Mouse (Mus musculus): Measurements from ENCODE around the gene Pacsin3.
A peak's percentile ranks its signal among the peaks of the same experiment; 100 is the strongest.

Pacsin3 gene

DNA sequence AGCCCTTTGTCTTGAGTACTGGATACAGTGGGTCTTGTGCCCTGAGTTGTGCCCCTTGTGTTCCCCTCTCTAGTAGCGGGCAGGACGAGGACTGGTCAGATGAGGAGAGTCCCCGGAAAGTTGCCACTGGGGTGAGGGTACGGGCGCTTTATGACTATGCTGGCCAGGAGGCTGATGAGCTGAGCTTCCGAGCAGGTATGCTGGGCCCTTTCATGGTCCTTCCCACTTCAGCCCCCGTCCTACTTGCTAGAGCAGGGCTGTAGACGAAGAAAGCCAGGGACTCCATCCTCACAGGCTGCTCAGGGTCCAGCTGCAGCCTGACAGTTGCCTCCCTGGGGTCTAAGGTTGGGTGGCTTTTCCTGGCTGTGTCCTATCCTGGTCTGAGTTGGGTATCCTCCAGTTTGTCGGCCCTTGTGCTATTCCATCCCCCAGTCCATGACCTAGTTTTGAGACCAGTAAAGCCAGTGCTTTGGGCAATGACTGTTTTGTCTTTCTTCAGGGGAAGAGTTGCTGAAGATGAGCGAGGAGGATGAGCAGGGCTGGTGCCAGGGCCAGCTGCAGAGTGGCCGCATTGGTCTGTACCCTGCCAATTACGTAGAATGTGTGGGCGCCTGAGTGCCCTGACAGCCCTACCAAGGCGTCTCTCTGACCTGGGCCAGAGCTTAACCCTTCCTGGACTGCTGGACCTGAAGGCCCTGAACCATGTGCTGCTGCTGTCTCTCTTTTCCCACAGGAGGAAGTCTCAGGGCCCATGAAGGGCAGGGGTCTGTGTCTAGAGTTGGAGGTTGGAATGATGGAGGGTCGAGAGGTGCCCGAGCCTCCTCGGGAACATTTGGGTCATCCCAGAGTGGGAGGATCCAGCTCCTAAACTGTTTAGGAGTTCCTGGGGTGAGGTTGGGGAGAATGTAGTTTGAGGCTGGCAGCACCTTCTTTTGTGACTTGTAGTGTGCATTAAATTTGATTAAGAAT is 8.2 kb downstream of the Pacsin3 start:
- DNase-seq: peak; percentile 63

DNA sequence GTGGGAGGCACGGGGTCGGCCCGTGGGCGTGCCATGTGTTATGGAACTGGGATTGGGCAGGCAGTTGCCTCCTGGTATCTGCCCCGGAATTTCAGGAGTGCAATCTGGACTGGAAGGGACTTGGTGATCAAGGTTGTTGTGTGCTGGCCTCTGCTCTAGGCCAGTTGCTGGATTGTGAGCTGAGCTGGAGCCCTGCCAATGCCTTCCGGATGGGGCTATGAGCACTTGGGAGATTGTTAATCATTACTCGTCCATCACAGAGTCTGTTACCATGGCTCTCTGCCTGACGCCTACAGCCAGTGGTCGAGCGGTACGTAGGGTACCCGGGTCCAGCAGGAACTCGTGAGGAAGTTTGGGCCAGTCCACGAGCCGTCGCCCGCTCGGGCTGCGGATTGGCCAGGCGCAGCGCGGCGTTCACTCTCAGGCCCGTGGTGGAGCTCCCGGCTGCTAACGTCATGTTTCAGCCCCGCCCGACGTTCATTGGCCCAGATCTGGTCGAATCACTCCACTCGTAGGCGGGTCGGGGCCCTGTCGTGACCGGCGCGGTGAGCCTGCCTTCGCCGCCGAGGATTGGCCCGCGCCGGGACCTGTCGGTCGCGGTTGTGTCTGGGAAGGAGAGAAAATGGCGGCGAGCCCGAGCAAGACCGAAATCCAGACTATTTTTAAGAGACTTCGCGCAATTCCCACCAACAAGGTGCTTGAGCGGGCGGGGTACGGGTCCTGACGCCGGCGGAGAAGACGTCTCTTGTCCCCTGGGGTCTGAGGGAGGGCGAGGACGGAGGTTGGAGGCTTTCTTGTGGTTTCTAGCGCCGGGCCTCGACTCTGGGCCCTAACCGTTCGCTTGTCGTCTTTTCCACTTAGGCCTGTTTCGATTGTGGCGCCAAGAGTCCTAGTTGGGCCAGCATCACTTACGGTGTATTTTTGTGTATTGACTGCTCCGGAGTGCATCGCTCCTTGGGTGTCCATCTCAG is 9.2 kb downstream of the Pacsin3 start, which contains the start of gene Arfgap2:
Gene Arfgap2 (plus strand): TSS at position 264 of the 971 bp plus-strand sequence.
- peak; percentile 99 for DNase-seq

DNA sequence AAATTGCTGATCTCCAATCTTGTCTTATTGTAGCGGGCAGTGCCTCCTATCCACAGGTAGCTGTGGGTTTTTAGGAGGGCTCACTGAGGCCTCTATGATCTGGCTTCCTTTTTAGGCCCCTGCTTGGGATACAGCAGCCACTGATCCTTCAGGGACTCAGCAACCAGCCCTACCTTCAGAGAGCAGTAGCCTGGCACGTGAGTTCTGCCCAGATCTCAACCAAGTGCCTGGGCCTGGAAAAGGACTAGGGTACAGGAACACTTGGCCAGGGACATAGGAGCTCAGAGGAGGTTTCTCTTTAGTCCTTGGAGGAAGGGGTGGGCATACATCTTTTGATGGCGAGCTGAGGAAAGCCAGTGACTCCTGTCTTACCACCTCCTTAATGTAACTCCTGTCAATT is 12.3 kb downstream of the Pacsin3 start:
- no peak for DNase-seq

DNA sequence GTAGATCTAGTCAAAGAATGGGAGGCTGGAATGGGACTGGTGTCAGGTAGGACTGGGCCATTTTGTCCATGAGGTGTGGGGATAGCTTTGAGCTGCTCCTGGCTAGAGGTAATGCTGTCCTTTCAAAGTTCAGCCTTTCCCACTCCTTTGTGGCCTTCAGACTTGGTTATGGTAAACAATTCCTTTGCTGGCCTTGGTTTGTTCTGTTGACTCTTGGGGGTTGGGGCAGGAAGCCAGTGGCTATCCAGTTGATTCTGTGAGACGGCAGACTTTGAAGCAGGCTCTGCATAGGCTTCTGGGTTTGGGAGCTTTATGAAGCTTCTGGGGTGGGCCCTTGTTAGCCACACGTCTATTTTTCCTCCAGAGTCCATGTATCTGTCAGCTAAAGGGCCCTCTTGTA is 13.0 kb downstream of the Pacsin3 start:
- no peak for DNase-seq

DNA sequence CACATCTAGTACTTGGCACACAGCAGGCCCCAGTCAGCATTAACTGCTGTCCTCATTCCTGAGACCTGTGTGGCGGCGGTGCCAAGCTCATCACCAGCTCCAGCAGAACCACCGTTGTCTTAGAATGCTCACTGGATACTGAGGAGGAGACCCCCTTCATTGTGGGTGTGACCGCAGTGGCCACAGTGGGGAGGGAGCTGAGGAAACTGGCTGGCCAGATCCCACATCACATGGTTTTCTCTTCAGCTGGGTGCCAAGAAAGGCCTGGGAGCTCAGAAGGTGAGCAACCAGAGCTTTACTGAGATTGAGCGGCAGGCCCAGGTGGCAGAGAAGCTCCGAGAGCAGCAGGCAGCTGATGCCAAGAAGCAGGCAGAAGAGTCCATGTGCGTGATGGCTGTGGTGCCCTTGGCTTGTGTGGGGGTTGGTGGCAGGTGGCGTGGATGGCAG is 14.0 kb downstream of the Pacsin3 start:
- DNase-seq: peak; percentile 89

DNA sequence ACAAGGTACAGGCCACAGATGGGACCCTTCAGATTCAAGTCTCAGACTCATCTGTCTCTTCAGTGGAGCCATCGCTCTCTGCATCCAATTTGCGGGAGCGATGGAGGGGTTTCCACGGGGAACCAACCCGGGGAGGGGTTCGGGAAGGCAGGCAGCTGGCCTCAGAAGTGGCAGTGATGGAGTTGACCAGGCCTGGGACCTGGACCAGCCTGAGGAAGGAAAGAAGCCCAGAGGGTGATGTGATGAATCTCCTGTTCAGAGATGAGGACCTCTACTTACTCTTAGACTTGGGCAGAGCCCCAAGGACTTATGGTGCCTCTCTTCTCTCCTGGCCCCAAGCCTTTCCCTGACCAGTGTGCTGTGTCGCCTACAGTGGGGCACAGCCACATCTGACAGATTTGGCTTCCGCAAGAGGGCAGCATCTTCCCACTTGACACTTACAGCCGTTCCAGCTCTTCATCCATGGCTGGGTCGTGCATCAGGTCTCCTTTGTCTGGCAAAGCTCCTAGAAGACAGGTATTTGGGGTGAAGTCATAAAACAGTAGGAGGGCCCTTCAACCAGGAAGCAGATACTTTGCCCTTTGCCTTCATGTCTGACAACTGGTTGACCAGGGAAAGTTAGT is 23.1 kb downstream of the Pacsin3 start:
- DNase-seq: peak; percentile 71

DNA sequence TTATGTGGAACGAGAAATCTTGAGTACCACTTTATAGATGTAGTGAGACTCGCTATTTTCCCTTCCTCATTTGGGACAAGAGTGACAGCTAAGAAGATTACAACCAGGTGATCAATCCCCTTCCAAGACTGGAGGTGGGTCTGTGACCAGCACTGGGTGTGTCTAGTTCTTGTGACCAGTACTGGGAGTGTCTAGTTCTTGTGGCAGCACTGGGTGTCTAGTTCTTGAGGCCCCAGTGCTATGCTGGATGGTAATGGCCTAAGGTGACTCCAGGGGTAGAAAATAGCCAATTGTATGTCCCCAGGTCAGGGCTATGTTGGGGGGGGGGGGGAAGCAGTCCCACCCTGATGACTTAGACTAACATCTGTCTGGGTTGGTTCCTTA is 23.6 kb downstream of the Pacsin3 start:
- no peak for DNase-seq

DNA sequence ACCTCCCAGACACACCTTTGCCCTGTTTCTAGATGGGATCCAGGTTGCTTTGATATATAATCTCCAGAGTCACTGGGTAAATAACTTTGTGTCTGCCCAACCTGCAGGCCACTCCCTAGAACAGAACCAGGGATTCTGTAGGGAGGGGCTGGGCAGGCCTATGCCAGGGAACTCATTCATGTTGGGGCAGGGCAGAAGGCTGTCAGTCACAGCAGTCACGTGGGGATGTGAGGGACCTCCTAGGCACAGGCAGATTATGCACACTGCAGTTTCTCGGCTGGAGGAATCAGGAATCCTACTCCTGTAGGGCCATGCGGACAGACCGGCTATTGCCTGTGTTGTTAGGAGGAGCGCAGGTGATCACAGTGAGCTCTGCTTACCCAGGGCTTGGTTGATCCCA is 25.6 kb downstream of the Pacsin3 start:
- no peak for DNase-seq

DNA sequence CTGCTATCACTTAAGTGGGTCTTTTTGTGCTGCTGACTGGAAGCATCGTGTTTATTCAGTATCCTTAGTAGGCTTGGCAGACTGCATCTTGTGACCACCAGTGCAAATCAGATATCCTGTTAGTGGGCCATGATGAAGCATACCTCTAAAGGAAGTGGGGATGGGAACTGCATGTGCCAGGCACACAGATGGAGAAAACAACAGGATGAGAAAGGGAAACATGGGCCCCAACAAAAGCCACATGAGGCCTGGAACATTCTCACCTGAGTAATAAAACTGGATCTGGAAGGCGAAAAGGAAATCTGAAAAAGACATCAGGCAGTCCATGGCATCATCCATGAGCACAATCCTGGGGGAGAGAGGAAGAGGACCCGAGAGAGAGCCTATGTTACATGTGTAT is 28.2 kb downstream of the Pacsin3 start:
- DNase-seq: peak; percentile 62

DNA sequence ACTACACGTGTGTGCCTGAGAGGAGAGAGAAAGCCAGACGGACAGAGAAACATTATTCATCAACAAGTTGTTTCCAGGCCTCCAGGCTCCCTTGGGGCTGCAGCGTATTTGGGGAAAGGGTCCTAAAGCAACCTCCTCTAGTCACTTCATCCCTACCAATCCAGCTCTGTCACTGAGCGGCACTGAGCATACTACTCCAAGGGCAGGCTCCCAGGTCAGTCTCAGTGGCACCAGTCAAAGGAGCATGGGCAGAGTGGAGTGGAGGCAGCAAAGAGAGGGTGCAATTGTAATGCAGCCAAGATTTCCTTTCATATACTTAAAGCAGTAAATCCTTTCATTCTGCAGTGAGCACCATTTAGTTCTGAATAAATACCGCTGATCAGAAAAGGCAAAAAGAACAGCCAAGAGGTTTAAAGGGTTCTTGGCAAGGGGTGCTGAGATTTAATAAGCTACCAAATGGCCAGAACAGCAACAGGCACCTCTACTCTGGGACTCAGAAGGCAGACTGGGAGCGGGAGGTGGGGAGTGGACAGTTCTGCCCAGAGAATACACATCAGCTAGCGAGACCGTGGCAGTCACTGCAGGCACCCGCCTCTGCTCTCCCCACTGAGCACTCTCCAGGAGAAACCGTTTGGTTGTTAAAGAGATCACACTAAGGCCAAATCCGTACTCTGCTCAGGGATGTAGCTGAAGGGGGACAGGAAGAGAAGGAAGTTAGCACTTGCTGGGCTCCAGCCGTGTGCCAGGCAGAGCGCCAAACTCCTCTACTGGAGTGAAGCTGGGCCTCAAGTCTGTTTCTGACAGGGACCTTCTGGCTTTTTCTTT is 28.8 kb downstream of the Pacsin3 start:
- peak; percentile 83 for DNase-seq

DNA sequence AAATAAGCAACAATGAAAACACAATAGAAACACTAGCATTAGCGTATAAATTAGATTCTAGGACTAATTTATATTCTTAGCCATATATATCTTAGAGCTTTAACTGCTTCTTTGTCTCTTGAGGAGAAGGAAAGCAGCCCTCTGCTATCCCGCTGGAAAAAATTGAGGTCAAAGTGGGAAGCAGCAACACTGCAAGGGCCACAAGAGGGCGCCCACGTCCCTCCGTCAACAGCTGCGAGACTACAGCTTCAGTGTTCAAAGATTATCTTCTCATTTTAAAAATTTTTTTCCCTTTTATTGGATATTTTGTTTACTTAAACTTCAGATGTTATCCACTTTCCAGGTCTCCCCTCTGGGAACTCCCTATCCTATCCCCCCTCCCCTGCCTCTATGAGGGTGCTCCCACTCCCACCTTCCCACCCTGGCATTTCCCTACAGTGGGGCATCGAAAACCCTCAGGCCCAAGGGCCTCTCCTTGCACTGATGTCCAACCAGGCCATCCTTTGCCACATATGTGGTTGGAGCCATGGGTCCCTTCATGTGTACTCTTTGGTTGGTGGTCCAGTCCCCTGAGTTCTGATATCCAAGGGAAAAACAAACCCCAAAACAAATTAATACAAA is 30.2 kb downstream of the Pacsin3 start:
- peak; percentile 82 for DNase-seq

DNA sequence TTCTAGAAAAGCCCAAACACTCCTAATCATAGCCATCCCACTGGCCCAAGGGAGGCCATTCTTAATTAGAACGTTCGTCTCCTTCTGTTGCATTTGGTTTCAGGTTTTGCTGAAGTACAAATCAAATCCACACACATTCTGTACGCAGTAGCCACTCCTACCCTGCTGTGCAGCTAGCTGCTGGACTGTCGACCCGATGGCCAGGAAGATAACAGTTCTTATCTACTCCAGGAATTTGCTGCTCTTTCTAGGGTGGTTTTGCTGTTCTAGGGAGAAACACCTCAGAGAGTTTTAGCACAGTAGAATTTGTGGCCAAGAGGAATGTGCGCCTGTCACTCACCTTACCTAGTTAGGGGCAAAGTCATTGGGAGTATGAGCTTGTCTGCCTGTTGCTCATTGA is 31.8 kb downstream of the Pacsin3 start:
- DNase-seq: no peak

DNA sequence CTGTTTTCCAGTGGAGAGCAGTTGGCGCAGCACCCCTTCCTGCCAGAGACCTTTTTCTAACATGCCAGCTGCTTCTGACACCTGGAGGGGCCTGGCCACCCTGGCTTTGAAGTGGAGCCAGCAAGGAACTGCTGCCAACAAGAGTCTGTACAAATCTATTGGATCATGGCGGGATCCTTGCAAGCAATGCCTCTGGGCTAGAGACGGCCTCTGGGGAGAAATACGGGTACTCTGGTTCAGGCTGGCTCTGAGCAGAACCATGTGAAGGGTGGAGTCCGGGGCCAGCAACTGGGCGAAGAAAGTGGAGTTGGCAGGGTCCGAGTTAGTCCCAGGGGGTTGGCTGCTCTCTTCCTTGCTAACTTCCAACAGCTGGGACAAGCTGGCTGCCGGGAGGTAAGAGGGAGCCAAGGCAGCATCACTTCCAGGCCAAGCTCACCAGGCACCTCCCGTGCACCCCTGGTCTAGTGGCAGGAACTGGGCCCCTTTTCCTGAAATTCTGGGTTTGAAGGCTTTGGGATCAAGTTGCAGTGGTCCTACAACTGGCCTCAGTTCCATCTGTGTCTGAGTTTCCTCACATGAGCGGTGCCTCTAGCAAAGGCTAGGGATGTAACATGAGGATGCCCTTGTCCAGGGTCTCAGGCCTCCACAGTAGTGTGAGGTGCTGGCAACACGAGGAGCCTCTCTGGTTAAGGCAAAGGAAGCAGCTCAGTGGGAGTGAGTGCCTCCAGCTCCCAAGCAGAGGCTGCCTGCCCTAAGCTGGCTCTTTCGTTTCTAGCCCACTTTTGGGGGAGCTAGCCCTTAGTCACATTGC is 35.6 kb downstream of the Pacsin3 start:
- no peak for DNase-seq

DNA sequence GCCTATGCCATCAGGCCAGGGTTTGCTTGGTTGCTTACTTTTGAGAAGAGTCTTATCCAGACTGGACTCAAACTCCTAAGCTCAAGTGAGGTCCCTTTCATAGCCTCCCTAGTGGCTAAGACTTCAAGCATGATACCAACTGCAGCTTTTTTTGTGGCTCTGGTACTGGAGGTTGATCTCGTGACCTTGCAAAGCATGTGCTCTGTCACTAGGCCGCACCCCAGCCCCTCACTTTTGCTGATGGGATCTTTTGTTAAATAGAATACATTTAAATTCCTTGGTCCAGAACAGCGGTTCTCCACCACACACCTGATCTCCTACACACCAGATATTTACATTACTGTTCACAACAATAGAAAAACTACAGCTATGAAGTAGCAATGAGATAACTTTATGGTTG is 38.5 kb downstream of the Pacsin3 start:
- no peak for DNase-seq

DNA sequence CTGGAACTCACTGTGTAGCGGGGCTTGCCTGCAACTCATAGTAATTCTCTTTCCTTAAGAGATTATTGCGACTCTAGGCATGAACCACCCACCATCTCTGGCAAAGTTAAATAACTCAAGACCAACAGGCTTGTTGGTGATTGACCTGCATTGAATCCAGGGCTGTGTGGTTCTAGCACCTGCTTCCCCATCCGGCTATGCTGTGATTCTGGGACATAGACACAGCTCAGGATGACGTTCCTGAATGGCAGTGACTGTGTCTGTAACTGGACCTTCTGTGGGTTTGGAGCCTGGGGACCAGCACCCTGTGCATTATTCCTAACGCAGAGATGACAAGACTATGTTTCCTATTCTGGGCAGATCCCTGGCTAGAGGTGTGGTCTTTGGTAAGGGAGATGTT is 40.1 kb downstream of the Pacsin3 start:
- DNase-seq: no peak

DNA sequence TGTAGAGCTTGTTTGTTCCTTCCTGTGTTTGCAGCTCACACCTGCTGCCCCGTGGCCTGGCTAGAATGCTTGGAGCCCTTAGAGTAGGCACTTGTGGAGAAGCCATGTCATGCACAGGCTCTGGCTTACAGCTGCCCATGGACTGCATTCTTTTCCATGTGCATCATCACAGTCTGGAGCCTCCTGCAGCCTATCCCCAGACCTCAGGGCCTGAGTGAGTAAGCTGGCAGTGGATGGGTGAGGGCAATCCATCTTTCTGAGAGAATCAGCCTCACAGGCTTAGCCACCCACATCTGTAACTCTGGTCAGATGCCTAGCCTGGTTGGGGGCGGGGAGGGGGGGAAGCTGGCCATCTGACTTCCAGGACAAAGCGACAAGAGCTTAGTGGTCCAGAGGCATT is 43.4 kb downstream of the Pacsin3 start:
- DNase-seq: no peak

DNA sequence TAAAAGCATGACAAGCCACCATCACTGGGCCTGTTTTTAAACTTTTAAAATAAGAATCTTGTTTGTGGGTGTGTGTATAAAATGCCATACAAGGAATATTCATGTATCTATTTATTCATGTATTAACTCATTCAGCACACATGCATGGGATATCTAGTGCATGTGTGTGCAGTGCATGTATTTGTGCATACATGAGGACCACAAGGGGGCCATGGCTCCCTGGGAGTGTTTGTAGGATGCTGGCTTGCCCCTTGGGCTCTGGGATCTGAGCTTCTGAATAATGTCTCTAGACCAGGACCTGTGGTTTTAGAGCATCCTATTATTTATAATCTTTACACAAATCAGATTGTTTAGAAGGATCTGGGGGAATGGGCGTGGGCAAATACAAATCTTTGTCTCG is 45.0 kb downstream of the Pacsin3 start:
- no peak for DNase-seq

DNA sequence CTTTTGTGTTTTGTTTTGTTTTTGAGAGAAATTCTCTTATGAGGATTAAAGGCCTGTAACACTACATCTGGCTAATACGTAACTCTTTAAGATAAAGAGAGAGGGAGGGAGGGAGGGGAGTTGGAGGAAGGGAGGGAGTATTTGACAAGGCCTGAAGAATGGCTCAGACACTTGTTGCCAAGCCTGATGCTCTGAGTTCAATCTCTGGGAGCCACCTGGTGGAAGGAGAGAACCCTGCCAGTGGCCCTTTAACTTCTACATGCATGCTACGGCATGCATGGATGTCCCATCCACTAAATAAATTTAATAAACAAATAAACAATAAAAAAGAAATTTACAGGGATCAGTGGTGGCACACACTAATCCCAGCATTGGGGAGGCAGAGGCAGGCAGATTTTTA is 46.1 kb downstream of the Pacsin3 start:
- no peak for DNase-seq

DNA sequence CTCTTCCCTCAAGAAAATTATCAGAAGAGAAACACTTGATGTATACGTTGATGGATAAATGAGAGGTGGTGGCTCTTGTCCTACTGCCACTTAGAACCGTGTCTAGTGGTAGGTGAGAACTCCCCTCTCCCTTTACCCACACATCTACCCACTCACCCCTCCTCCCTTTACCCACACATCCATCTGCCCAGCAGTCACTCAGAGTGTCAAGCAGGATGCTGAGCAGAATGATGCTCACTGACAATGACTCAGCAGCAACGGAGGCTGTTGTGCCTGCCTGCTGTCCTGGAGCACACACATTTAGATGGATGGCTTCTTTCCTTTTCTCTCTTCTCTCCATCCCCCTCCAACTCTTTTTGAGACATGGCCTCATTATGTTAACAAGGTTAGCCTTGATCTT is 47.1 kb downstream of the Pacsin3 start:
- DNase-seq: no peak

DNA sequence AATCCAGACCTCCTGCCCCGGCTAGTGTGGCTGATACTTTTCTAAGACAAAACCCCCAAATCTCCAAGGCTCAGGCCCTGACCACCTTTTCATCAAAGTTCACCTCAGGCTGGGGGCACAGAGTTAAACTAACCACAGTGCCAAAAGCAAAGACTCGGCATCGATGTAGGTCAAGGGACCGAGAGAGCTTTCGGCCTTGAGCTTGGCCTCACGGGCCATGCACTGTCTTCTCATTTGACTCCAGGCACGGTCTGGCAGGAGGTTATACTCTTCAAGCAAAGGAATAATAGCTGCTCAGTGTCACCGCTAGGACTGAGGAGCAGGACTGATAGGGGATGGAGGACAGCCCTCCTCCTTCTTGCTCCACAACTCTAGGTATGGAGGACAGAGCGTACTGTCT is 50.2 kb downstream of the Pacsin3 start:
- DNase-seq: no peak

DNA sequence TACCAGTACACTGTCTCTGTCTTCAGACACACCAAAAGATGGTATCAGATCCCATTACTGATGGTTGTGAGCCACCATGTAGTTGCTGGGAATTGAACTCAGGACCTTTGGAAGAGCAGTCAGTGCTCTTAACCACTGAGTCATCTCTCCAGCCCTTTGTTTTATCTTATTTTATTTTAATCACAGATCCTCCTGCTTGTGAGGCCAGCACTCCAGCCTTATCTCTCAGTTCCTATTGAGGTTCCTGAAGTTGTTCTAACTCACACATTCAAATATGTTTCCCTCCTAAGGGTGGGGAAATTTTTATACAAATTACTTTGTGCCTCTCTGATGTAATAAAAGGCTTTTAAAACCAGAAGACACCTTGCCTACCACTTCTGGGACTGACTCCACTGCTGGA is 50.8 kb downstream of the Pacsin3 start:
- DNase-seq: no peak
